Mouse (Mus musculus) megakaryocyte, embryonic 14.5 days (primary cell): Measurements from ENCODE around the gene Ppfia4. TPM values are rescaled to one million over a fixed set of nuclear protein-coding genes. Genes with fewer than 3 reads are reported as not detected.

ENCODE experiments used
- H3K27me3 ChIP-seq: replicated peaks from 2 replicates; pipeline ENCODE3; 2012; ENCODE audit warnings: inconsistent platforms
- H3K36me3 ChIP-seq: replicated peaks from 2 replicates; pipeline ENCODE3; 2012; ENCODE audit warnings: low read length, inconsistent platforms, mixed read lengths
- H3K4me1 ChIP-seq: 2 replicates; pipeline ENCODE4 v1.6.1; 2012; ENCODE audit warnings: inconsistent platforms
- H3K4me3 ChIP-seq: replicated peaks from 2 replicates; pipeline ENCODE3; 2012; ENCODE audit warnings: moderate library complexity, mild to moderate bottlenecking, inconsistent platforms
- H3K9me3 ChIP-seq: 2 replicates; pipeline ENCODE4 v1.6.1; 2012; ENCODE audit warnings: inconsistent platforms
- FLI1 ChIP-seq: IDR thresholded peaks from 2 replicates; pipeline ENCODE4 v1.6.1; 2012; ENCODE audit warnings: low read length, inconsistent platforms, mixed read lengths
- GATA1 ChIP-seq: IDR thresholded peaks from 3 replicates; pipeline ENCODE4 v1.6.1; 2012; ENCODE audit warnings: mixed read lengths, low read length, inconsistent platforms, borderline replicate concordance
- polyA plus RNA-seq: library from polyadenylated mRNA; stranded (reverse); fragments of >175 nt; gene quantifications from 2 replicates; pipeline ENCODE4 v1.2.3, GENCODE M21; 2012; ENCODE audit warnings: low replicate concordance; ENCODE audit not compliant: insufficient read depth

Ppfia4 gene
- polyA plus RNA-seq, 1 experiment = 2.1 TPM

DNA sequence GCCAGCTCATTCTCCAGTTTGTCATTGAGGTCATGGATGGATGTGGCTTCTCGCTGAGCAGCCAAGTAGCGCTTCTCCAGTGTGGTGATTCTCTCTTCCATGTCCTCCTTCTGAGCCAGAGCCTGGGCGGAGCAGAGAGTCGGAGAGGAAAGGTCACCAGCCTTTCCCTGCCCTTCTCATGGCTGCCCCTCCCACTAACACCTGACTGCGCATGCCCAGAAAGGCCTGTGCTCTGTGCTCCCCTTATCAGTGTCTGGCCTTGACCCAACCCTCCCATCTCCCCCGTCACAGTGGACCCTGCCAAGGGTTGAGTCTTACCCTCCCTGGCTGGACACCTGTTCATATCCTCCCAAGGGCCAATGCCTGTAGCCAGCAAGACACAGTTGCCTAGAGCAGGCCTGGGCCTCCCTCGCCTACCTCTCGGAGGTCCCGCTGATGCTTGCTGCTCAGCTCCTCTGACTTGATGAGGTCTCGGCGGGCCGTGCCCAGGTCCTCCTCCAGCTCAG is 5.8 kb downstream of the Ppfia4 start:
- peaks cover 32% of the 10 kb centered on the region for H3K4me1 ChIP-seq
- peaks cover 66% of the 10 kb centered on the region for H3K27me3 ChIP-seq
- H3K36me3 ChIP-seq = no peaks in the 10 kb centered on the region
- no peaks in the 10 kb centered on the region for H3K9me3 ChIP-seq
- no peak overlapping the region for H3K4me3 ChIP-seq
- TF ChIP-seq FLI1 (no peak), GATA1 (no peak)

DNA sequence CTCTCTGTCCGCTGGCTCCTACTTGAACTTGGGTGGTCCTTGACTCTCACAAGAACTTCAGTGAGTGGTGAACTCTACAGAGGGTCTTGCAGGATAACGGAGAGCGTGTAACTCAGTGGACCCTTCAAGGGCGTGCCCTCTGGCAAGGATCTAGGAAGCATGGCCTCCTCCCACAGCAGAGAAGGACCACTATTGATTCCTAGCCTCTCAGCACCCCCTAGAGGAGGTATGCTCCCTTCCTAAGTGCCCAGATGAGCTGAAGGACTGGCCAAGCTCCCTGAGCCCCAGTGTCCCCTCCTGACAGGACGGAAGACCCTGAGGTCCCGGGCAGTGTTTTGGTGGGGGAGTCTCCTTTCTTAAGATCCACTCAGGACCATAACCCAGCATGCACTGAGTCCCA is 10.1 kb downstream of the Ppfia4 start:
- Histone ChIP-seq H3K27me3 (peaks cover 68% of the 10 kb centered on the region), H3K4me1 (peaks cover 14% of the 10 kb centered on the region), H3K36me3 (no peaks in the 10 kb centered on the region), H3K9me3 (no peaks in the 10 kb centered on the region), H3K4me3 (peak overlapping the region; percentile 51)
- no peak for TF ChIP-seq FLI1
- TF ChIP-seq GATA1 = no peak

DNA sequence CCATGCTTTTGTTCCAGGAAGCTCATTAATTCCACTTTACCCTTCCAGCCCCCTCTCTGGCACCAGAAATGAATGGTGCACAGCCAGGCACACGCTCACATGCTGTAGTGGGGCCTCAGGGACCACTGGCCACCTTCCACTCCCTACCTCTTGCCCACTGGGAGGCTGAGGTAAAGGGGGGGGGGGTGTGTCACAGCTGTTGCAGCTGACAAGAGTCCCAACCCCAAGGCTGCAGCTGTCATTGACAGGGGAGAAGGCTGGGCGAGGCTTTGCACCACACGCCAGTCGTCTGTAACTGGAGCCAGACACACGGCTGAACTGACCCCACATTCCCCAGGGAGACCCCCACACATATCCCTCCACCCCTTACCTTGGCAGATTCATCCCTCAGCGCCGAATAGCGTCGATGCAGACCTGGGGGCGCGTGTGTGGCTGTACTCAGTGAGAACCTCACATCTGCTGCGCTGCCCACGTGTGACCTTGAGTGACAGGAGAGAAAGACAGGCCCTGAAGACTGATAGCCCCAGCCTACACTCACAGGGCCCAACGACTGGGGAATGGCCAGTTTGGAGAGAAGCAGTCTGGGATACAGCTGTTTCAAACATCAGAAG is 11.9 kb downstream of the Ppfia4 start:
- Histone ChIP-seq H3K27me3 (peaks cover 67% of the 10 kb centered on the region), H3K9me3 (no peaks in the 10 kb centered on the region), H3K4me1 (peaks cover 13% of the 10 kb centered on the region; the same call in 1 of the 2 replicates), H3K36me3 (no peaks in the 10 kb centered on the region), H3K4me3 (no peak overlapping the region)
- TF ChIP-seq FLI1 (no peak), GATA1 (no peak)

DNA sequence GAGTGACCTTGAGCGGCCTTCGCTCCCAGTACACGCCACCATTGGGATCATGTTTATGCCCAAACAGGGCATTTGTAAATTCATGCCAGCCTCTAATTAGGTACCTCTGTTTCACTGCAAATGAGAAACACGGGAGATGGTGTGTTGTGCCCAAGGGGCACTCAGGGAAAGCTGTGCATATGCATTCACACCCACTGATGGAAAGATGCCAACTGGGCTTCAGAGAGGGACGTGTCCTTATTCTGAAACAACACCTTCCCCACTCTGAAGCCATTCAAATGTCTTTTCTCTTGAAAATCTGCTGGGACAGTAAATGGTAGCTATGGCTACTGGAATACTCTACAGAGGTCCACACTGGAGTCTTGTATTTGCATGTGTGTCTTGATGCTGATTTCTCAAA is 14.5 kb downstream of the Ppfia4 start:
- H3K9me3 ChIP-seq = no peaks in the 10 kb centered on the region
- no peak overlapping the region for H3K4me3 ChIP-seq
- TF ChIP-seq FLI1 = no peak
- no peak for TF ChIP-seq GATA1
- peaks cover 13% of the 10 kb centered on the region; the same call in 1 of the 2 replicates for H3K4me1 ChIP-seq
- H3K27me3 ChIP-seq = peaks cover 59% of the 10 kb centered on the region
- H3K36me3 ChIP-seq = no peaks in the 10 kb centered on the region

DNA sequence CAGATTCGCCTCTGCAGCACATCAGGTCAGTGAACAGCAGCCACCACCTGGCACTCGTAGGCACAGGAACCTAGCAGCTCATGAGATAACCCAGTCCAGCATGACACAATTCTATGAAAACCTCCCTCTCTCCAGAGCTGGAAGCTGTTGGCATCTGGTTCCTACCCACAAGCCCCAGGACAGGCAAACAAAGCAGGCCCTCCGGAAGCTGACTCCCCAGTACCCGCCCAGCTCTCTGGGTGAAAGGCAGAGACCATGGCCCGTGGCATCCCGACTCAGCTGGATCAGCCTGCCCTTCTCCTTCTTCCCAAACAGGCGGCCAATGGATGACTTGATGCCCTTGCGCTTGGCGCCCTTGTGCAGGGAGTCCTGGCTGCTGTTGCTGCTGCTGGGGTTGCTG is 16.4 kb downstream of the Ppfia4 start:
- peaks cover 63% of the 10 kb centered on the region for H3K27me3 ChIP-seq
- H3K36me3 ChIP-seq = no peaks in the 10 kb centered on the region
- H3K4me1 ChIP-seq = peaks cover 5% of the 10 kb centered on the region; the same call in 1 of the 2 replicates
- H3K4me3 ChIP-seq = no peak overlapping the region
- no peaks in the 10 kb centered on the region for H3K9me3 ChIP-seq
- TF ChIP-seq GATA1 (no peak), FLI1 (no peak)

DNA sequence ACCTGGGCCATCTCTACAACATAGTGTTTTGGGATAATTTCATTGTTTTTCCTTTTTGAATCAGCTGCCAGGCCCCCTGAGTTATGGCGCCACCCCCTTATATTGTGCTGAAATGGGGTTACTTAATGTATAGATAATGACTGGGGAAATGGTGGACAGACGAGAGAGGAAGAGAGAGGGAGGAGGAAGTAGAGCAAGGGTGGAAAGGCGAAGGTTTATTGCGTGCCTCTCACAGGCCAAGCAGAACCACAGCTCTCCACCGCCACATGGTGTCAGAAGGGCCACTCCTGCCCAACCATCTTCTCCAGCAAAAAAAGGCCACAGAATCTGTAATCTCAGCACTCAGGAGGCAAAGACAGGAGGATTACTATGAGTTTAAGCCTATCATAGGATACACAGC is 17.5 kb downstream of the Ppfia4 start:
- Histone ChIP-seq H3K4me3 (no peak overlapping the region), H3K4me1 (peaks cover 5% of the 10 kb centered on the region; the same call in 1 of the 2 replicates), H3K9me3 (no peaks in the 10 kb centered on the region), H3K27me3 (peaks cover 60% of the 10 kb centered on the region), H3K36me3 (no peaks in the 10 kb centered on the region)
- TF ChIP-seq GATA1 (no peak), FLI1 (no peak)

DNA sequence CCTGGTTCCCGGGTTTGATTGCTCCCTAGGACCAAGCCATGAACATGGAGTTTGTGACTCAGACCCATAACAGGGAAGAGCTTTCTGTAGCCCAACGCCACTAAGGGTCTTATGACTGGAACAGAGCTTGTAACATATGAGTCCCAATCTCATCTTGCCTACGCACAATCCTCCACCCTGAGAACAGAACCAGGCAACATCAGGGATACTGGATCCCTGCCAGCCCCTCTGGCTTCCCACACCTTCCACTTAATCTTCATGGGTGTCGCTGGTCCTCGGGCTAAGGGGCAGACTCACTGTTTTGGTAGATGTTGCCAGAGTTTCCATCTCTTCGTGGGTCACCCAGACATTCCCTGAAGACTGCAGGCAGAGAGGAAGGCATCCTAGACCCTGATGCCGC is 21.0 kb downstream of the Ppfia4 start:
- TF ChIP-seq FLI1 = no peak
- no peak for TF ChIP-seq GATA1
- Histone ChIP-seq H3K4me3 (no peak overlapping the region), H3K9me3 (no peaks in the 10 kb centered on the region), H3K4me1 (peaks cover 12% of the 10 kb centered on the region; the same call in 1 of the 2 replicates), H3K27me3 (peaks cover 43% of the 10 kb centered on the region), H3K36me3 (no peaks in the 10 kb centered on the region)

DNA sequence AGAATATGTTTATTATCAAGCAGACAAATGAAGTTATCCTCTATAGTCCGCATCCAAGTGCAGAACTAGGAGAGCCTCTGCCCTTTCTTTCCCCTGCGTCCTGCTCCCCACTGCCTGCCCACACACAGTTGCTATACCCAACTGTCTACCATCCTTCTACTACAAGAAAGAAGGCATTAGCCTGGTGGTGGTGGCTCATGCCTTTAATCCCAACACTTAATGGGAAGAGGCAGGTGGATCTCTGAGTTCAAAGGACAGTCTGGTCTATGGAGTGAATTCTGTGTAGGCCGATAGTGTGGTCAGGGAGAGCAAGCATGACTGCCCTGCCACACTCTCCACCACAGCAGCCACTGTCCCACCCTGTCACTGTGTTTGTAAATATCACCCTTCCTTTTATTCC is 22.0 kb downstream of the Ppfia4 start:
- Histone ChIP-seq H3K27me3 (peaks cover 38% of the 10 kb centered on the region), H3K4me1 (peaks cover 7% of the 10 kb centered on the region; the same call in 1 of the 2 replicates), H3K9me3 (no peaks in the 10 kb centered on the region), H3K4me3 (no peak overlapping the region), H3K36me3 (no peaks in the 10 kb centered on the region)
- TF ChIP-seq FLI1 (no peak), GATA1 (no peak)

DNA sequence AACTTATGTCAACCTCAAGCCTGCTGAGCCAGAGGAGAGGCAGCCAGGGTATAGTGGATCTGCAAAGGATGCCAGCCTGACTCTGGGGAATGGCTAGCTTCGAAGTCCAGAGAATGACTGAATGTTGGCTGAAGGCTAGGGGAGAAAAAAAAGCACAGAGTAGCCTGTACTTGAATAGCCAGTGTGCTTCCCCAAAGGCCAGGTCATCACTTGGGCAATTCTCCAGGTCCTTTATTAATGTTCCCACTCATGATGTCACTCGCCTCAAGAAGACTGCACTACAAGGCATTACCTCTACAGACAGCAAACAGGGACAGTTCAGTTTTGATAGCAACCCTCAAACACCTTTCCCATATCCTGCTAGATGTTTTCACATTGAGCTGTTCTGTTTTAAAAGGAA is 22.4 kb downstream of the Ppfia4 start:
- peaks cover 38% of the 10 kb centered on the region for H3K27me3 ChIP-seq
- H3K4me1 ChIP-seq = peaks cover 7% of the 10 kb centered on the region; the same call in 1 of the 2 replicates
- H3K9me3 ChIP-seq = no peaks in the 10 kb centered on the region
- H3K36me3 ChIP-seq = no peaks in the 10 kb centered on the region
- TF ChIP-seq FLI1 (no peak), GATA1 (no peak)
- no peak overlapping the region for H3K4me3 ChIP-seq

DNA sequence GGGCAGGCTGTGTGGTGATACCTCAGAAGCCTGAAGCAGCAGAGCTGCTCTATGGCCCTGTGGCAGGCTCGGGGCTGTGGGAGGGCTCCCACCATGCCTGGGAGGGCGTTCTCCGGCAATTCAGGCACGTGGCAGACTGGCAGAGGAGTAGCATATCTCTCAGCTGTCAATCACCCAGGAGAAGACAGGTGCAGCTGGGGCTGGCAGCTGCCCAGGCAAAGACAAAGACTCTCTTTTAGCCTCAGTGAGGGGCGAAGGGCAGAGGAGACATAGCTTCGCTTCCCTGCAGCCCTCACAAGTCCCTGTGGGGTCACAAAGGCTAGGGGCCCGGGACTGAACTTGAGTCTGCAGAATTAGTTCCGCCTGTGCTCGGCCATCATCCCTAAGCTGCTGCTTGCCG is 25.3 kb downstream of the Ppfia4 start:
- no peak overlapping the region for H3K4me3 ChIP-seq
- peaks cover 19% of the 10 kb centered on the region for H3K4me1 ChIP-seq
- H3K9me3 ChIP-seq = no peaks in the 10 kb centered on the region
- H3K36me3 ChIP-seq = no peaks in the 10 kb centered on the region
- TF ChIP-seq GATA1 (no peak), FLI1 (no peak)
- H3K27me3 ChIP-seq = peaks cover 21% of the 10 kb centered on the region

DNA sequence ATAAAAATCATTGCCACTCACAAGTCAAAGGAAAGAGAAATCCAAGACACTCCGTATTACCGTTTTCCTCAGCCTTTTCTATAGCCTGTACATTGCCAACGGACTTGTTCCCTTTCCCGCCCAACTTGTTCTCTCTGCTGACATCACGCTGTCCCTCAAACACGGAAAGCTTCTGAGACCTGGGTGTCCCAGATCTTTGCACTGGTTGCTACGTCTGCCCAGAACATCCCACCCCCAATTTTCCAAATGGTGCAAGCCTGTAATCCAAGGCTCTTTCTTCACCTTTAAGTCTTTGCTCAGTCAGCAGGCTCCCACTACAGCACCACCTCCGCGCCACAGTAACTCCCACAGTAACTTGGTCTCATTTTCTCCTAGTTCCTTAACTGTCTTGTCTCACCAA is 27.8 kb downstream of the Ppfia4 start:
- Histone ChIP-seq H3K4me1 (peaks cover 42% of the 10 kb centered on the region), H3K9me3 (no peaks in the 10 kb centered on the region), H3K36me3 (no peaks in the 10 kb centered on the region), H3K4me3 (no peak overlapping the region), H3K27me3 (peaks cover 8% of the 10 kb centered on the region)
- no peak for TF ChIP-seq GATA1
- no peak for TF ChIP-seq FLI1
